Mouse (Mus musculus): ENCODE measurements around the gene Rarb.

GRCm38 (mm10) chr14:16678335-16678734, 140.6 kb downstream of the Rarb start:
- TF ChIP-seq POLR2A (IDR thresholded peaks at IDR 0.05; ENCODE audit: insufficient read length, low read depth) (no peak), USF1 (IDR thresholded peaks at IDR 0.05; ENCODE audit: low read depth) (no peak), MYOG (IDR thresholded peaks at IDR 0.05; ENCODE audit: control insufficient read depth in 1 of 3, insufficient read depth in 1 of 3, insufficient read length in 2 of 3, low read depth in 2 of 3) (no peak), TCF12 (IDR thresholded peaks at IDR 0.05; ENCODE audit: insufficient read depth, poor library complexity, severe bottlenecking) (no peak), E2F4 (IDR thresholded peaks at IDR 0.05; ENCODE audit: insufficient read depth) (no peak), MAX (IDR thresholded peaks at IDR 0.05; ENCODE audit: low read depth) (no peak), POLR2AphosphoS2 (IDR thresholded peaks at IDR 0.05; ENCODE audit: insufficient read length, low read depth) (no peak), TCF3 (IDR thresholded peaks at IDR 0.05; ENCODE audit: insufficient read length, low read depth) (no peak), MYOD1 (IDR thresholded peaks at IDR 0.05; ENCODE audit: control insufficient read depth in 1 of 3, insufficient read length in 2 of 3, low read depth in 2 of 3) (no peak), REST (IDR thresholded peaks at IDR 0.05; ENCODE audit: insufficient read depth, insufficient read length) (no peak)
